Mouse (Mus musculus): ENCODE measurements around the gene Arel1.

GRCm38 (mm10) chr12:84979264-84979862 lies 8.7 kb upstream of the Arel1 start:
- TF ChIP-seq CTCF (IDR thresholded peaks at IDR 0.05; ENCODE audit: low read depth, low read length) (no peak), POLR2A (IDR thresholded peaks at IDR 0.05; ENCODE audit: insufficient read depth, low read length) (no peak), EP300 (IDR thresholded peaks at IDR 0.05; ENCODE audit: insufficient read depth, low read depth, low read length) (no peak)

Measured in ES-Bruce4 (cell line).